Mouse (Mus musculus): ENCODE measurements around the gene Sel1l3. TPM values are rescaled to one million over a fixed set of nuclear protein-coding genes. Genes with fewer than 3 reads are reported as not detected.

Gene Sel1l3
- total RNA-seq (2023), result not detected

DNA sequence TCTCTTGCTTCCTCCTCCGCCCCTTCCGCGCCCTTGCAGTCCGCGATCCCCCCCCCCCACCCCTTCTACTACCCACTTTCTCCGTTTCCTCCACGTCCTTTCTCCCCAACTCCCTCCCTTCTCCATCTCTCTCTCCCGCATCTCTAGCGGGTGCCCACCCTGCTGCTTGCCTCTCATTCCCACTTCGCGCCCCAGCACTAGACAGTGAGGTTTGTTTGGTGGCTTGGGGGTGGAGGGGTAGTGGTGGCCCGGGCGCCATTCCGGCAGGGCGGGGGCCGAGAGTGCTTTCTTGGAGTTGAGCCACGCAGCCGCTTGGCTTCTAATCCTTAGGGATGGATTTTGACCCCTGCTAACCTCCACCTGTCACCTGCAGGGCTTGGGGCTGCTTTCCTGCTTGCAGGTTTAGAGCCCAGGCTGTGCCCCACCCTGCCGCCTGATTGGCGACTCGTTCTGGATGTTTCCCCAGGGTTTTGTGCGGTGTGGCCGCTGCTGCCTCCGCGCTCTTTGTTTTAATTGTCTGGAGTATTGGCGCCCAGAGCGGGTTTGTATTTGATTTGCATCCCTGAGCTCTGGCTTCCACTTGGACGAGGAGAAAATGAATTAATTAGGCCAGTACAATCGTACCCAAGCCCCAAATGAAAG is at the start of gene Sel1l3:
Gene Sel1l3, minus strand, starts transcription at position 217 of the 642 bp plus-strand sequence.

Other genes with a start within 250 kb of the Sel1l3 start
- gene Slc34a2, start 175.8 kb downstream of the Sel1l3 start, total RNA-seq (2023), result not detected
- gene Smim20, start 53.2 kb upstream of the Sel1l3 start, total RNA-seq (2023), result 10 to 100 TPM; 24.6 to 26.1 TPM

All from neutrophil, adult 83 days (primary cell).